Mouse (Mus musculus): Measurements from ENCODE around the gene Ppp1cb.

DNA sequence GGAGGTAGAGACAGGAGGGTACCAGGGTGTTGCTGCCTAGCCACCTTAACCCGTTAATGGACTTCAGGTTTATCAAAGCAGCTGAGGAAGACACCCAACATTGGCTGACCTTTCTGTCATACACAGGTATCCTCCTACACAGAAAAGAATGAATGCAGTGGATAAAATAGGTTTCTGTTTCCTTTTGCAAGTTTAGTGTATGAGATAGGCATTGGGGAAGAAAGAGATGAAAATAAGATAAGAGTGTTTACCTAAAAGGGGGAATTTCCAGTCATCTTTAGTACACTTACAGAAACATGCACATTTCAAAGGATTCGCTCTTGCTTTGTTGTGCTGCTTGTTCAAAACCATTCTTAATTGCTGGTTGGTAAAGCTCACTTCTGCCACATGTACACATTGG lies 29.4 kb downstream of the Ppp1cb start:
- no peak for TF ChIP-seq CTCF (conservative IDR thresholded peaks at IDR 0.05; ENCODE audit: low read length)
- TF ChIP-seq POU5F1 (IDR thresholded peaks at IDR 0.05; ENCODE audit: borderline replicate concordance, low read length): no peak
- no peak for TF ChIP-seq NANOG (IDR thresholded peaks at IDR 0.05; ENCODE audit: borderline replicate concordance, low read length)
